Mouse (Mus musculus) forebrain, embryonic 15.5 days (tissue): ENCODE measurements around the gene Cdh13. TPM values are rescaled to one million over a fixed set of nuclear protein-coding genes. Genes with fewer than 3 reads are reported as not detected.

Experiments used
- ATAC-seq: fragments of 200-750 bp; cut with Nextera tagmentation; replicated peaks from 2 replicates; pipeline ENCODE4 v1.8.0; 2017; ENCODE audit warnings: mild to moderate bottlenecking, moderate TSS enrichment, moderate library complexity
- H3K27ac ChIP-seq: fragments of 300-500 bp; sonication (generic); replicated peaks from 2 replicates; pipeline ENCODE4 v1.5.1; 2015; ENCODE audit warnings: mild to moderate bottlenecking, inconsistent platforms
- H3K27me3 ChIP-seq: fragments of 300-500 bp; sonication (generic); 2 replicates; pipeline ENCODE4 v1.6.1; 2015; ENCODE audit warnings: inconsistent platforms
- H3K36me3 ChIP-seq: fragments of 300-500 bp; sonication (generic); 2 replicates; pipeline ENCODE4 v1.6.1; 2015; ENCODE audit warnings: mild to moderate bottlenecking, inconsistent platforms
- H3K4me1 ChIP-seq: fragments of 300-500 bp; sonication (generic); 2 replicates; pipeline ENCODE4 v1.6.1; 2015; ENCODE audit warnings: inconsistent platforms
- H3K4me2 ChIP-seq: fragments of 300-500 bp; sonication (generic); replicated peaks from 2 replicates; pipeline ENCODE4 v1.6.1; 2015; ENCODE audit warnings: mild to moderate bottlenecking, inconsistent platforms
- H3K4me3 ChIP-seq: fragments of 300-500 bp; sonication (generic); 2 replicates; pipeline ENCODE4 v1.5.1; 2015; ENCODE audit warnings: mild to moderate bottlenecking, inconsistent platforms
- H3K9ac ChIP-seq: fragments of 300-500 bp; sonication (generic); replicated peaks from 2 replicates; pipeline ENCODE4 v1.6.1; 2015; ENCODE audit warnings: mild to moderate bottlenecking, inconsistent platforms
- H3K9me3 ChIP-seq: fragments of 300-500 bp; sonication (generic); 2 replicates; pipeline ENCODE4 v1.6.1; 2016; ENCODE audit warnings: inconsistent platforms
- WGBS: fragments of 180-500 bp; shearing (Covaris S2); methylation state at CpG from one replicate; pipeline ENCODE4 v1.1.7; 2015; ENCODE audit warnings: mixed read lengths; 5-methylcytosine and 5-hydroxymethylcytosine counted together
- polyA plus RNA-seq: library from polyadenylated mRNA; unstranded; fragments of >200 nt; fragmentation: Nextera tagmentation; extraction: Ambion mirVana; gene quantifications from 2 replicates; pipeline ENCODE4 v1.2.1, GENCODE M21; 2015

Gene Cdh13
- polyA plus RNA-seq, 1 experiment from 2014 or later = 102 TPM

GRCm38 (mm10) chr8:118852861-118853260 lies 569.3 kb downstream of the Cdh13 start:
- Histone ChIP-seq H3K36me3 (no peaks in the 10 kb centered on the region), H3K27me3 (no peaks in the 10 kb centered on the region), H3K4me2 (no peak overlapping the region), H3K9ac (no peak overlapping the region), H3K4me1 (peaks cover 9% of the 10 kb centered on the region), H3K4me3 (no peak overlapping the region), H3K27ac (no peak overlapping the region), H3K9me3 (no peaks in the 10 kb centered on the region)
- WGBS = 72% methylated on average over 12 of the region's 12 CpGs
- ATAC-seq = no peak

- H3K9ac ChIP-seq = no peak overlapping the region
- WGBS = 86% methylated on average over 8 of the region's 8 CpGs
- no peak overlapping the region for H3K27ac ChIP-seq
- no peaks in the 10 kb centered on the region for H3K36me3 ChIP-seq
- no peak for ATAC-seq
- no peak overlapping the region for H3K4me3 ChIP-seq
- H3K4me2 ChIP-seq = no peak overlapping the region
- no peaks in the 10 kb centered on the region for H3K9me3 ChIP-seq
- no peaks in the 10 kb centered on the region for H3K27me3 ChIP-seq
- peaks cover 3% of the 10 kb centered on the region; the same call in 1 of the 2 replicates for H3K4me1 ChIP-seq
Observed at GRCm38 (mm10) chr8:118854656-118855055, 571.1 kb downstream of the Cdh13 start.

- H3K27me3 ChIP-seq = no peaks in the 10 kb centered on the region
- H3K27ac ChIP-seq = no peak overlapping the region
- no peak overlapping the region for H3K4me2 ChIP-seq
- no peak overlapping the region for H3K9ac ChIP-seq
- no peaks in the 10 kb centered on the region for H3K4me1 ChIP-seq
- no peak for ATAC-seq
- no peaks in the 10 kb centered on the region for H3K9me3 ChIP-seq
- 72% methylated on average over 6 of the region's 6 CpGs for WGBS
- H3K36me3 ChIP-seq = no peaks in the 10 kb centered on the region
- no peak overlapping the region for H3K4me3 ChIP-seq
Observed at GRCm38 (mm10) chr8:118866332-118866731, 582.8 kb downstream of the Cdh13 start.

GRCm38 (mm10) chr8:118870711-118871110 lies 587.2 kb downstream of the Cdh13 start:
- WGBS = 88% methylated on average over 8 of the region's 8 CpGs
- H3K9ac ChIP-seq = no peak overlapping the region
- no peaks in the 10 kb centered on the region for H3K36me3 ChIP-seq
- H3K4me2 ChIP-seq = no peak overlapping the region
- no peak for ATAC-seq
- H3K27me3 ChIP-seq = no peaks in the 10 kb centered on the region
- H3K9me3 ChIP-seq = no peaks in the 10 kb centered on the region
- no peak overlapping the region for H3K4me3 ChIP-seq
- H3K4me1 ChIP-seq = peaks cover 4% of the 10 kb centered on the region; the same call in 1 of the 2 replicates
- H3K27ac ChIP-seq = no peak overlapping the region

GRCm38 (mm10) chr8:118879939-118880825 lies 596.6 kb downstream of the Cdh13 start:
- Histone ChIP-seq H3K9ac (no peak overlapping the region), H3K4me3 (no peak overlapping the region), H3K4me2 (no peak overlapping the region), H3K4me1 (peaks cover 23% of the 10 kb centered on the region), H3K27ac (peak overlapping the region; percentile 69), H3K9me3 (no peaks in the 10 kb centered on the region), H3K27me3 (no peaks in the 10 kb centered on the region), H3K36me3 (no peaks in the 10 kb centered on the region)
- 61% methylated on average over 11 of the region's 11 CpGs for WGBS
- no peak for ATAC-seq

- H3K4me3 ChIP-seq = no peak overlapping the region
- no peak overlapping the region for H3K9ac ChIP-seq
- WGBS = 31% methylated on average over 8 of the region's 8 CpGs
- H3K27me3 ChIP-seq = no peaks in the 10 kb centered on the region
- no peak overlapping the region for H3K4me2 ChIP-seq
- H3K4me1 ChIP-seq = peaks cover 23% of the 10 kb centered on the region
- H3K27ac ChIP-seq = no peak overlapping the region
- H3K9me3 ChIP-seq = no peaks in the 10 kb centered on the region
- no peak for ATAC-seq
- H3K36me3 ChIP-seq = no peaks in the 10 kb centered on the region
Observed at GRCm38 (mm10) chr8:118884296-118884695, 600.8 kb downstream of the Cdh13 start.

- Histone ChIP-seq H3K36me3 (no peaks in the 10 kb centered on the region), H3K9me3 (no peaks in the 10 kb centered on the region), H3K9ac (no peak overlapping the region), H3K27me3 (no peaks in the 10 kb centered on the region), H3K27ac (no peak overlapping the region), H3K4me1 (peaks cover 16% of the 10 kb centered on the region), H3K4me2 (no peak overlapping the region), H3K4me3 (no peak overlapping the region)
- no peak for ATAC-seq
- 78% methylated on average over 11 of the region's 11 CpGs for WGBS
Observed at GRCm38 (mm10) chr8:118884988-118885387, 601.5 kb downstream of the Cdh13 start.

GRCm38 (mm10) chr8:118902402-118902801 lies 618.9 kb downstream of the Cdh13 start:
- 34% methylated on average over 11 of the region's 11 CpGs for WGBS
- H3K9me3 ChIP-seq = 0 out of 2 replicates have a peak, but pooled peaks cover 2% of the 10 kb centered on the region
- H3K4me3 ChIP-seq = no peak overlapping the region
- H3K36me3 ChIP-seq = no peaks in the 10 kb centered on the region
- H3K9ac ChIP-seq = no peak overlapping the region
- peak overlapping the region; percentile 28 for H3K4me2 ChIP-seq
- ATAC-seq = no peak
- H3K4me1 ChIP-seq = peaks cover 6% of the 10 kb centered on the region; the same call in 1 of the 2 replicates
- no peaks in the 10 kb centered on the region for H3K27me3 ChIP-seq
- no peak overlapping the region for H3K27ac ChIP-seq

- no peak overlapping the region for H3K9ac ChIP-seq
- H3K27me3 ChIP-seq = no peaks in the 10 kb centered on the region
- no peak for ATAC-seq
- WGBS = 95% methylated on average over 3 of the region's 3 CpGs
- no peaks in the 10 kb centered on the region for H3K36me3 ChIP-seq
- H3K4me2 ChIP-seq = no peak overlapping the region
- no peak overlapping the region for H3K27ac ChIP-seq
- 0 out of 2 replicates have a peak, but pooled peaks cover 6% of the 10 kb centered on the region for H3K4me1 ChIP-seq
- H3K9me3 ChIP-seq = 0 out of 2 replicates have a peak, but pooled peaks cover 7% of the 10 kb centered on the region
- H3K4me3 ChIP-seq = no peak overlapping the region
Observed at GRCm38 (mm10) chr8:118916513-118916912, 633.0 kb downstream of the Cdh13 start.

- ATAC-seq = no peak
- H3K4me1 ChIP-seq = peaks cover 8% of the 10 kb centered on the region
- 19% methylated on average over 11 of the region's 11 CpGs for WGBS
Observed at GRCm38 (mm10) chr8:118937412-118937811, 653.9 kb downstream of the Cdh13 start.

GRCm38 (mm10) chr8:118938025-118938424 lies 654.5 kb downstream of the Cdh13 start:
- no peak overlapping the region for H3K27ac ChIP-seq
- H3K4me1 ChIP-seq = peaks cover 8% of the 10 kb centered on the region
- WGBS = 5% methylated on average over 8 of the region's 8 CpGs
- ATAC-seq = no peak
- no peak overlapping the region for H3K9ac ChIP-seq
- H3K4me2 ChIP-seq = no peak overlapping the region
- no peaks in the 10 kb centered on the region for H3K27me3 ChIP-seq
- no peaks in the 10 kb centered on the region for H3K9me3 ChIP-seq
- no peak overlapping the region for H3K4me3 ChIP-seq
- no peaks in the 10 kb centered on the region for H3K36me3 ChIP-seq

More at GRCm38 (mm10) chr8:118937412-118937811, 653.9 kb downstream of the Cdh13 start:
- no peaks in the 10 kb centered on the region for H3K36me3 ChIP-seq
- no peak overlapping the region for H3K4me2 ChIP-seq
- H3K9ac ChIP-seq = no peak overlapping the region
- H3K27ac ChIP-seq = no peak overlapping the region
- no peaks in the 10 kb centered on the region for H3K27me3 ChIP-seq
- H3K9me3 ChIP-seq = no peaks in the 10 kb centered on the region
- H3K4me3 ChIP-seq = no peak overlapping the region

GRCm38 (mm10) chr8:118951766-118952741 lies 668.5 kb downstream of the Cdh13 start:
- 47% methylated on average over 20 of the region's 20 CpGs for WGBS

More at GRCm38 (mm10) chr8:118951766-118952741, 668.5 kb downstream of the Cdh13 start:
- Histone ChIP-seq H3K36me3 (no peaks in the 10 kb centered on the region), H3K27ac (peak overlapping the region; percentile 60), H3K4me1 (peaks cover 8% of the 10 kb centered on the region), H3K9me3 (no peaks in the 10 kb centered on the region), H3K4me3 (no peak overlapping the region), H3K4me2 (no peak overlapping the region), H3K27me3 (no peaks in the 10 kb centered on the region), H3K9ac (no peak overlapping the region)
- ATAC-seq = no peak
